Comparison of ENCODE assay signal across 10 mouse cellular contexts in genomic region chr9:78533296-78533935, GRCm38 (mm10). TPM values are rescaled to one million over a fixed set of nuclear protein-coding genes. Genes with fewer than 3 reads are reported as not detected.
DNase-seq lines count a peak whose midpoint lies in the region; ATAC-seq lines count a peak whose summit lies in the region.
"Had no signal": no experiment of that assay in that cellular context is flagged by ENCODE, and none has a peak within 500 bp of the region (broad histone marks: within the 10 kb centered on the region; RNA-seq: fewer than 3 reads in every experiment).

No protein-coding gene starts in this region.

- peaks cover 9% of the 10 kb centered on the region; the same call in 1 of the 2 replicates for H3K4me1 ChIP-seq in kidney, embryonic 14.5 days (ENCODE audit: control insufficient read depth, insufficient read depth, low read length)
- H3K4me1 ChIP-seq in kidney, embryonic 15.5 days, result peaks cover 14% of the 10 kb centered on the region
- H3K4me1 ChIP-seq in midbrain, embryonic 16.5 days (ENCODE audit: control insufficient read depth, insufficient read depth, low read length), result peaks cover under 1% of the 10 kb centered on the region; the same call in 1 of the 2 replicates
- peaks cover 8% of the 10 kb centered on the region; the same call in 1 of the 2 replicates for H3K4me1 ChIP-seq in forebrain, embryonic 16.5 days (replicated peaks; ENCODE audit: control insufficient read depth, insufficient read depth, low read length)

- H3K36me3 ChIP-seq in kidney, embryonic 14.5 days (ENCODE audit: control insufficient read depth, insufficient read depth, low read length), result no peaks in the 10 kb centered on the region
- no peaks in the 10 kb centered on the region for H3K36me3 ChIP-seq in kidney, embryonic 15.5 days
- no peaks in the 10 kb centered on the region for H3K36me3 ChIP-seq in midbrain, embryonic 16.5 days (ENCODE audit: control insufficient read depth, insufficient read depth, low read length)
- H3K36me3 ChIP-seq in forebrain, embryonic 16.5 days (ENCODE audit: control insufficient read depth, insufficient read depth), result no peaks in the 10 kb centered on the region

- no peak overlapping the region for H3K27ac ChIP-seq in kidney, embryonic 14.5 days (ENCODE audit: low read depth, low read length)
- peak overlapping the region; percentile 64 for H3K27ac ChIP-seq in kidney, embryonic 15.5 days
- H3K27ac ChIP-seq in midbrain, embryonic 16.5 days (ENCODE audit: low read length), result no peak overlapping the region
- H3K27ac ChIP-seq in forebrain, embryonic 16.5 days (ENCODE audit: low read length), result no peak overlapping the region

- no peaks in the 10 kb centered on the region for H3K9me3 ChIP-seq in kidney, embryonic 14.5 days (ENCODE audit: control insufficient read depth, low read length)
- no peaks in the 10 kb centered on the region for H3K9me3 ChIP-seq in kidney, embryonic 15.5 days (replicated peaks)
- no peaks in the 10 kb centered on the region for H3K9me3 ChIP-seq in midbrain, embryonic 16.5 days (replicated peaks; ENCODE audit: control insufficient read depth, low read length, poor library complexity, severe bottlenecking)
- no peaks in the 10 kb centered on the region for H3K9me3 ChIP-seq in forebrain, embryonic 16.5 days (ENCODE audit: control insufficient read depth, low read length)
- H3K9me3 ChIP-seq: G1E had no signal

- H3K4me2 ChIP-seq in kidney, embryonic 14.5 days (replicated peaks; ENCODE audit: low read depth, low read length), result no peak overlapping the region
- no peak overlapping the region for H3K4me2 ChIP-seq in kidney, embryonic 15.5 days
- no peak overlapping the region for H3K4me2 ChIP-seq in midbrain, embryonic 16.5 days (ENCODE audit: low read length)
- H3K4me2 ChIP-seq in forebrain, embryonic 16.5 days (ENCODE audit: low read length), result no peak overlapping the region

- 72% methylated on average over 18 of the region's 18 CpGs for WGBS in kidney, embryonic 14.5 days
- WGBS in kidney, embryonic 15.5 days, result 69% methylated on average over 18 of the region's 18 CpGs
- 90% methylated on average over 18 of the region's 18 CpGs for WGBS in midbrain, embryonic 16.5 days
- WGBS in forebrain, embryonic 16.5 days, result 87% methylated on average over 18 of the region's 18 CpGs

- H3K4me3 ChIP-seq in kidney, embryonic 14.5 days (ENCODE audit: low read length), result no peak overlapping the region
- H3K4me3 ChIP-seq in kidney, embryonic 15.5 days (replicated peaks), result no peak overlapping the region
- H3K4me3 ChIP-seq in midbrain, embryonic 16.5 days (ENCODE audit: low read depth, low read length), result no peak overlapping the region
- no peak overlapping the region for H3K4me3 ChIP-seq in forebrain, embryonic 16.5 days (replicated peaks; ENCODE audit: low read length)

- DNase-seq in kidney, adult 11 months, result peak; percentile 70
- DNase-seq in lung, postnatal 25 days (ENCODE audit: low spot score), result peak; percentile 87
- peak; percentile 37 to 45 for DNase-seq in thymus, postnatal 10 days (ENCODE audit: low spot score in 2 of 2)
- no peak for DNase-seq in cerebellum, adult 18-20 months
- DNase-seq: embryo, embryonic 11 days had no signal

- H3K9ac ChIP-seq in kidney, embryonic 14.5 days (ENCODE audit: low read depth, low read length), result no peak overlapping the region
- H3K9ac ChIP-seq in kidney, embryonic 15.5 days, result no peak overlapping the region
- no peak overlapping the region for H3K9ac ChIP-seq in midbrain, embryonic 16.5 days (ENCODE audit: low read depth, low read length)
- no peak overlapping the region for H3K9ac ChIP-seq in forebrain, embryonic 16.5 days (replicated peaks; ENCODE audit: low read depth, low read length)

- no peaks in the 10 kb centered on the region for H3K27me3 ChIP-seq in kidney, embryonic 14.5 days (ENCODE audit: control insufficient read depth, insufficient read depth, low read length)
- H3K27me3 ChIP-seq in kidney, embryonic 15.5 days, result no peaks in the 10 kb centered on the region
- H3K27me3 ChIP-seq in midbrain, embryonic 16.5 days (ENCODE audit: control insufficient read depth, insufficient read depth, low read depth, low read length), result no peaks in the 10 kb centered on the region
- H3K27me3 ChIP-seq in forebrain, embryonic 16.5 days (replicated peaks; ENCODE audit: control insufficient read depth, insufficient read depth, low read length), result no peaks in the 10 kb centered on the region

- ATAC-seq in kidney, embryonic 14.5 days (ENCODE audit: low FRiP score, low TSS enrichment), result no peak; the same call in 1 of the 2 replicates
- ATAC-seq in kidney, embryonic 15.5 days (replicated peaks; ENCODE audit: low FRiP score), result no peak
- no peak for ATAC-seq in midbrain, embryonic 16.5 days
- ATAC-seq in forebrain, embryonic 16.5 days, result no peak

RNA-seq across cellular contexts. Expression of gene Eef1a1, which starts 44.5 kb away (rescaled TPM):
- 5,322 and 6,193 TPM in 2 replicates for polyA plus RNA-seq in kidney, embryonic 14.5 days (2014; fragmentation: Nextera tagmentation; extraction: Ambion mirVana)
- polyA plus RNA-seq in kidney, embryonic 15.5 days (2015; fragmentation: Nextera tagmentation; extraction: Ambion mirVana), result 4,779 and 4,974 TPM in 2 replicates
- polyA plus RNA-seq in midbrain, embryonic 16.5 days (2015; fragmentation: Nextera tagmentation; extraction: Ambion mirVana), result 2,998 and 3,109 TPM in 2 replicates
- 3,742 and 4,125 TPM in 2 replicates for polyA plus RNA-seq in forebrain, embryonic 16.5 days (2015; fragmentation: Nextera tagmentation; extraction: Ambion mirVana)

RNA-seq across cellular contexts. Expression of gene Slc17a5, which starts 54.4 kb away (rescaled TPM):
- 9.9 and 16.9 TPM in 2 replicates for polyA plus RNA-seq in kidney, embryonic 14.5 days (2014; fragmentation: Nextera tagmentation; extraction: Ambion mirVana)
- polyA plus RNA-seq in kidney, embryonic 15.5 days (2015; fragmentation: Nextera tagmentation; extraction: Ambion mirVana), result 17.8 and 18.0 TPM in 2 replicates
- 15.9 and 18.5 TPM in 2 replicates for polyA plus RNA-seq in midbrain, embryonic 16.5 days (2015; fragmentation: Nextera tagmentation; extraction: Ambion mirVana)
- 16.6 and 18.2 TPM in 2 replicates for polyA plus RNA-seq in forebrain, embryonic 16.5 days (2015; fragmentation: Nextera tagmentation; extraction: Ambion mirVana)

Comparison
In these comparisons a context has a peak if more than half of its experiments do, and no peak if none do; other contexts are left out.
1. DNase-seq: peak in kidney, adult 11 months (single experiment), lung, postnatal 25 days (single experiment) and thymus, postnatal 10 days (2 of 2); none in cerebellum, adult 18-20 months (0 of 2).